Mouse (Mus musculus) frontal cortex, adult (tissue): ENCODE results near the gene Tec.

Experiments
- ATAC-seq: cut with Nextera tagmentation; 2 replicates; pipeline ENCODE4 v1.9.2; 2017; ENCODE audit warnings: mild to moderate bottlenecking, moderate library complexity, mixed read lengths; ENCODE audit not compliant: low TSS enrichment

The Tec gene

GRCm38 (mm10) chr5:72736868-72737267 is 131.4 kb downstream of the Tec start:
- no peak for ATAC-seq

DNA sequence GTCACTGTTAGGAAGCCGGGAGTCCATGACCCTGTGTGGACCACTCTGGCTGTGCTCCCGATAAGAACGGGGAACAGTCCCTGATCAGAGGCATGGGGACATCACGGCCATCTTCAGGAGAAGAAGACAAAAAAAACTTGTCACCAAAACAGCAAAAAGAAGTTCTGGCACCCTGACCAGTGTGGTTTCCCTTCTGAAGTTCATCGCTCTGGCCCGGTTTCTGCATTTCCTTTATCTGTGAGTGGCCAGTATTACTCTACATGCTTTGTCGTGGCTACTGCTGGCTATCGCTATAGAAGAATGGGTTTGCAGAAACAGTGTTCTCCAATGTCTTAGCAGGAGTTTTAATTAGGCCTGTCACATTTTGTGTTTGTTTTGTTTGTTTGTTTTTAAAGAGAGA is 131.8 kb downstream of the Tec start:
- no peak for ATAC-seq

GRCm38 (mm10) chr5:72735763-72736162 is 132.5 kb downstream of the Tec start:
- ATAC-seq, result peak; percentile 44; the same call in 1 of the 2 replicates

- no peak for ATAC-seq
Observed at GRCm38 (mm10) chr5:72732885-72733284, 135.4 kb downstream of the Tec start.

GRCm38 (mm10) chr5:72725404-72725803 is 142.9 kb downstream of the Tec start:
- no peak for ATAC-seq

- no peak for ATAC-seq
Observed at GRCm38 (mm10) chr5:72723429-72723828, 144.9 kb downstream of the Tec start.

DNA sequence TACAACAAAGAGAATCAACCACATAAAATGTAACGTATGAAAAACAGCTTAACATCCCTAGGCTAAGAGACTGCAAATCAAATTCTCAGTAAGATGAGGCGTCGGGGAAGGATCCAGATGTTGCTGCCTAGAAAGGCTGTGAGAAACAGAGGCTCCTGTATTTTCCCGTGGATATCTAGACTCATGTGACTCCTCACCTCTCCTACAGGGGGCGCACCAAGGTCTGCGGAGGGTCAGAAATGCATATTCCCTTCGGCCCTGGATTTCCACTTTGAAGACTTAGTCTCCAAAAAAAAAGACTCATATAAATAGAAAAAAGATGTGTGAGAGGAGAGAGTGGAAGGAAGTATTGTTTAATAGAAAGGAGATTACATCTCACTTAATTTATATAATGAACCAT is 147.7 kb downstream of the Tec start:
- no peak for ATAC-seq

- ATAC-seq, result no peak
Observed at GRCm38 (mm10) chr5:72710572-72711278, 157.6 kb downstream of the Tec start.

- ATAC-seq, result no peak
Observed at GRCm38 (mm10) chr5:72709976-72710375, 158.3 kb downstream of the Tec start.

- ATAC-seq, result no peak
Observed at GRCm38 (mm10) chr5:72709451-72709850, 158.8 kb downstream of the Tec start.

GRCm38 (mm10) chr5:72706722-72707121 is 161.6 kb downstream of the Tec start:
- ATAC-seq, result no peak

DNA sequence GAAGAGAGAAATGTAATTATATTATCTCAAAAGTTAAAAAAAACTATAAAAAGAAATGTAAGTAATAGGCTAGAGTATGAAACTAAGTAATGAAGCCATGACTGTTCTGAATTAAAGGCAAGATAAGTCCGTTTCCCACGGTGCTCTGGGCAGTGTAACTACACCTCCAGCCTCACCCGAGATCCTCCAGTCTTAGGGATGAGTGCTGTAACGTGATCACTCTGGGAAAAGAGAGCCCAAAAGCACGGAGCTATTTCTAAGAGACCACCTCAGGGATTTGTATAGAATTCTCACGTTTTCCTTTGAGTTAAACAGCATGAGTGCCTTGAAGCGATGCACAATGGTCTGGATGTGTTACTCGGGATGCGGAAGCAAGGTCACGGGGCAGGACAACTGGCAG is 162.2 kb downstream of the Tec start:
- no peak for ATAC-seq
